Mouse (Mus musculus) forebrain, embryonic 10.5 days (tissue): ENCODE measurements around the gene She. TPM values are rescaled to one million over a fixed set of nuclear protein-coding genes. Genes with fewer than 3 reads are reported as not detected.

Experiments
- DNase-seq: peaks from one replicate; pipeline ENCODE4 v3.0.0-alpha.2; 2017; ENCODE audit warnings: low spot score; ENCODE audit errors: extremely low spot score
- H3K27ac ChIP-seq: fragments of 300-500 bp; sonication (generic); 2 replicates; pipeline ENCODE4 v1.5.1; 2016; ENCODE audit warnings: mild to moderate bottlenecking
- H3K27me3 ChIP-seq: fragments of 300-500 bp; sonication (generic); 2 replicates; pipeline ENCODE4 v1.6.1; 2016; ENCODE audit warnings: mild to moderate bottlenecking; ENCODE audit not compliant: poor library complexity, severe bottlenecking
- H3K36me3 ChIP-seq: fragments of 300-500 bp; sonication (generic); replicated peaks from 2 replicates; pipeline ENCODE4 v1.6.1; 2016; ENCODE audit warnings: mild to moderate bottlenecking, moderate library complexity
- H3K4me1 ChIP-seq: fragments of 300-500 bp; sonication (generic); 2 replicates; pipeline ENCODE4 v1.6.1; 2016
- H3K4me3 ChIP-seq: fragments of 300-500 bp; sonication (generic); 2 replicates; pipeline ENCODE4 v1.5.1; 2016; ENCODE audit warnings: mild to moderate bottlenecking, moderate library complexity
- H3K9me3 ChIP-seq: fragments of 300-500 bp; sonication (generic); 2 replicates; pipeline ENCODE4 v1.6.1; 2016; ENCODE audit warnings: mild to moderate bottlenecking, moderate library complexity
- WGBS: fragments of 180-500 bp; shearing (Covaris S2); methylation state at CpG from one replicate; pipeline ENCODE4 v1.1.7; 2016; 5-methylcytosine and 5-hydroxymethylcytosine counted together
- polyA plus RNA-seq: library from polyadenylated mRNA; unstranded; fragments of >200 nt; fragmentation: Nextera tagmentation; extraction: Ambion mirVana; gene quantifications from 2 replicates; pipeline ENCODE4 v1.2.1, GENCODE M21; 2016

She gene
- polyA plus RNA-seq, 1 experiment from 2014 or later = 2.3 TPM

- Histone ChIP-seq H3K9me3 (no peaks in the 10 kb centered on the region), H3K27me3 (no peaks in the 10 kb centered on the region), H3K4me1 (peaks cover 29% of the 10 kb centered on the region), H3K36me3 (no peaks in the 10 kb centered on the region), H3K4me3 (no peak overlapping the region), H3K27ac (no peak overlapping the region)
- WGBS = 76% methylated on average over 5 of the region's 5 CpGs
- DNase-seq = no peak
Observed at GRCm38 (mm10) chr3:89898870-89899510, 67.8 kb downstream of the She start.

- Histone ChIP-seq H3K27me3 (no peaks in the 10 kb centered on the region), H3K27ac (no peak overlapping the region), H3K4me3 (no peak overlapping the region), H3K36me3 (no peaks in the 10 kb centered on the region), H3K4me1 (peaks cover 29% of the 10 kb centered on the region), H3K9me3 (no peaks in the 10 kb centered on the region)
- no peak for DNase-seq
- 72% methylated on average over 8 of the region's 8 CpGs for WGBS
Observed at GRCm38 (mm10) chr3:89899511-89899908, 68.3 kb downstream of the She start.

GRCm38 (mm10) chr3:89907846-89908245 is 76.7 kb downstream of the She start:
- DNase-seq = no peak
- 77% methylated on average over 3 of the region's 3 CpGs for WGBS
- no peaks in the 10 kb centered on the region for H3K36me3 ChIP-seq
- H3K4me1 ChIP-seq = peaks cover 13% of the 10 kb centered on the region
- H3K4me3 ChIP-seq = no peak overlapping the region
- H3K27me3 ChIP-seq = peaks cover 34% of the 10 kb centered on the region
- no peaks in the 10 kb centered on the region for H3K9me3 ChIP-seq
- H3K27ac ChIP-seq = no peak overlapping the region

Other genes starting within 250 kb of the She start
- gene Adar, start 116.3 kb upstream of the She start, polyA plus RNA-seq = 16.3 and 16.4 TPM in 2 replicates
- 2.4 and 3.8 TPM in 2 replicates for gene Chrnb2, start 66.7 kb upstream of the She start, polyA plus RNA-seq
- gene Ube2q1, start 57.8 kb upstream of the She start, polyA plus RNA-seq = 11.8 and 12.7 TPM in 2 replicates
- gene Il6ra, start 81.8 kb downstream of the She start, polyA plus RNA-seq = 0.35 and 0.50 TPM in 2 replicates
- 11.2 and 14.4 TPM in 2 replicates for gene Atp8b2, start 132.1 kb downstream of the She start, polyA plus RNA-seq
- 175 and 194 TPM in 2 replicates for gene Hax1, start 167.4 kb downstream of the She start, polyA plus RNA-seq
- gene 4933434E20Rik, start 220.3 kb downstream of the She start, polyA plus RNA-seq = 210 and 216 TPM in 2 replicates
- gene Ubap2l, start 221.3 kb downstream of the She start, polyA plus RNA-seq = 220 and 222 TPM in 2 replicates
- gene Tpm3, start 241.3 kb downstream of the She start, polyA plus RNA-seq = 579 and 590 TPM in 2 replicates